Mouse (Mus musculus) forelimb bud, embryonic 11.5 days (tissue): ENCODE data around the gene Sh3glb1.
A peak's percentile ranks its signal among the peaks of the same experiment; 100 is the strongest.

Source experiments
- DNase-seq: peaks from one replicate; pipeline ENCODE4 v3.0.0-alpha.2; 2012; ENCODE audit warnings: low read depth, low spot score

The Sh3glb1 gene

DNA sequence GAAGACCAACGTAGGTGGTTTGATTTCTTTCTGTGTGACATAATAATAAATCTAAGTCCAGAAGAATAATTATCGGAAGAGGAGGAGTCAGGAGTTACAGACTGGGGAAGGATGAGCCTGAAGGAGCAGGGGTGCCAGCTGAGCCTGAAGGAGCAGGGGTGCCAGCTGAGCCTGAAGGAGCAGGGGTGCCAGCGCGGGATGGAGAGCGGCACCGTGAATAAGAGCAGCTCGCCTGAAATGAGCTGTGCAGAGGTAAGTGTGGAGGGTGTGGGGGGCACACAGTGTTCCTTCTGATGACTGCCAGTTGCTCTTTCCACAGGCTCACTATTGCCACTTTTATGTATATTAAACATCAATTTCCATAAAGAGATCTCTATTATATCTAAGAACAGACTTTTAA is 5.1 kb downstream of the Sh3glb1 start:
- DNase-seq, result no peak

DNA sequence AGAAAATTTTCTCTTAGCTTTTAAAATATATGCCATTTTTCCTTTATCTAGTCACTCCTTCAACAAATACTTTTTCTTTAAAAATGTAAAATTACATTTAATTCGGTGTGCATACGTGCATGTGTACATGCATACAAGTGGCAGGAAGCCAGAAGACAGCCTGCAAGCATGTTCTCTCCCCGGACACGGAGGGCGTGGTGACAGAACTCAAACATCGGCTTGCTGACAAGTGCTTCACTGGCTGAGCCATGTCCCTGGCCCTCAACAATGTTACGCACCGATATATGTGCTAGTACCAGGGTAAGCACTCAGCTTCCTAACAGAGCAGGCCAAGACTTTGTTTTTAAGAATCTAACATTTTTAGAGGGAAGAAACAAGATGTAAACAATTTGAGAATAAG is 5.5 kb downstream of the Sh3glb1 start:
- no peak for DNase-seq

DNA sequence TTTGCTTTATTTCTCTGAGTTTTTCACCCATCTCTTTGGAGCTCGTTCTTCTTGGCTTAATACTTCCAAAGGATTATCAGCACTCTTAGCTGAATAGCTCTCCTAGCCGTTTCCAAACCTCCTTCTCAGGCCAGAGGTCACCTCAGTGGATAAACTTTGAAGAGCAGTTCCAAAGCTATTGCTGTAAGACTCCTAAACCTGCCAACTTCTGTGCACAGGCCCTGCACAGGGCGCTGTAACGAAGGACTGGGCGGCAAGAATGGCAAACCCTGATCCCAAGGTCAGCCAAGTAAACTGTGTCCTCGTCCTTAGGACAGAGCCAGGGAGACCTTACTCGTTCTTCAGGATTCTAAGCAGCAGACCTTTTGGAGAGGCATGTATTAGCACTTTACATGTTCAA is 6.0 kb downstream of the Sh3glb1 start:
- DNase-seq, result no peak

DNA sequence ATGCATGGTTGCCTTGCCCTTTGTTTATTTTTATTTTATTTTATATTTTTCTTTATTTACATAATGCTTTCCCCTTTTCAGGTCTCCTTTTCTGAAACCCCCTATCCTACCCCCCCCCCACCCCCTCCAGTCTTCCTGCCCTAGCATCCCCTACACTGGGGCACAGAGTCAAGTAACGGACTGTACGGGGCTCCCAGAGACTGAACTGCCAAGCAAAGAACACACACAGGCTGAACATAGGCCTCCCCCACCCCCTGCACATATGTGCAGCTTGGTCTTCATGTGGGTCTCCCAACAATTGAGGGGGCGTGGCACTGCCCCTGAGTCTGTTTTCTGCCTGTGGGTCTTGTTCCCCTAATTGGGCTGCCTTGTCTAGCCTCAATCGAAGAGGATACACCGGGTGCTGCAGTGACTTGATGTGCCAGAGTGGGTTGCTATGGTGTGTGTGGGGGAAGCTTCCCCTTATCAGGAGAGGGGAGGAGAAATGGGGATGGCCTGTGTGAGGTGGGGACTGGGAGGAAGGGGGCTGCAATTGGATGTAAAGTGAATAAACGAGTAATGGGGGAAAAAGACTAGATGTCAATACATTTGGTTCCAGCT is 8.4 kb downstream of the Sh3glb1 start:
- DNase-seq, result no peak

DNA sequence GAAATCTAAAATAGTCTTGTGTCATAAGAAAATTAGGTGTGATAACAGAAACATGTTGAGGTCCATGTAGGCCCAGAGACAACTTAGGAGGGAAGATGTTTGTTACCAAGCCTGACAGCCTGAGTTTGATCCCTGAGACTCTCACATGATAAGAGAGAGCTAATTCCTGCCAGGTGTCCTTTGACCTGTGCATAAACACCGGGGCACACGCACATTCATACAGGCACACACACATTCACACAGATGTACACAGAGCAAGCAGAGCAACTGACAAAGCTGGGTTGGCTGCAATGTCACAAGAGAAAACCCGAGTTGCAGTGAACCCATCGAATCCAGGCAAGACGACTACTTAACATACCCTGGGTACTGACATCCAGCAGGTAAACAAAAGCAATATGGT is 11.5 kb downstream of the Sh3glb1 start:
- no peak for DNase-seq

DNA sequence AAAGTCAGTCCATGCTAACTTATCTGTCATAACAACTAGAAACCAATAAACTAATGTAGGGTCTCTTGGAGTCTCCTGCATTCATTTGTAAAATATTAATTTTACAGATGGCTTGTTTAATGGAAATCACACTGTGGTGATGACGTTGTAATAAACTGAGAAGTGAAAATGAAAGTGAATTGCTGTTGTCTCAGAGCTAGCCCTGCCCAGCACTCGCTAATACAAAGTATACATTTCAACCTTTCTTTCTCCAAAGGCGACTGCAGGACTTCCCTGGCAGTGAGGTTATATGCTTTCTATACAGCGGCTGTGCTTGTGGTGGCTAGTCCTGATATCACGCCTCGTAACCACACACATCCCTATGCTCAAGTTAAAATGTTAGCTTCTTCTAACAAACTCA is 16.2 kb downstream of the Sh3glb1 start:
- DNase-seq, result no peak

DNA sequence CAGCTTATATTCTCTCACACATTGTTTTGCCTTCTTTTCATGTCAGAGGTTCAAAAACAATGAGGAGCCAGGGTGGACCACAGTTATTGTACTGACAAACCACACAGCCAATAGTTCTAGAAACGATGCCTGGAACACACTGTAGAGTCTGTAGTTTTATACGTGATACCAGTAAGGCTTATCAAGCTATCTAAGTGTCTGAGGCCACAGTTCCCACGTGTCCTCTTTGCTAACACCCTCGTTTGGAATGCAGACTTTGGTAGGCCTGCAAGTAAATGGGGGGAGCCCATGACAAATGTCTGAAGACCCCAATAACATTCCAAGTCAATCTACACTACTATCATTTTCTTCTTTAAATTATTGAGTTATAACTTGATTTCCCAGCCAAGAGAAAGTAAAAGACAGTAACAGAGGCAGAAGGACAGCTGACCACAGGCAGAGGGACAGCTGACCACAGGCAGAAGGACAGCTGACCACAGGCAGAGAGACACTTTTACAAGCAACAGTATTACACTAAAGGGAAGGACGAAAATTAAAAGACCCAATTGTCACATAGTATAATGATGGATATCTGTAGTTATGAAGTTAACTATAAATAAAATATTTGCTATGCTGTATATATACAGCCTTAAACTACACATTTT is 21.2 kb downstream of the Sh3glb1 start:
- DNase-seq, result no peak

DNA sequence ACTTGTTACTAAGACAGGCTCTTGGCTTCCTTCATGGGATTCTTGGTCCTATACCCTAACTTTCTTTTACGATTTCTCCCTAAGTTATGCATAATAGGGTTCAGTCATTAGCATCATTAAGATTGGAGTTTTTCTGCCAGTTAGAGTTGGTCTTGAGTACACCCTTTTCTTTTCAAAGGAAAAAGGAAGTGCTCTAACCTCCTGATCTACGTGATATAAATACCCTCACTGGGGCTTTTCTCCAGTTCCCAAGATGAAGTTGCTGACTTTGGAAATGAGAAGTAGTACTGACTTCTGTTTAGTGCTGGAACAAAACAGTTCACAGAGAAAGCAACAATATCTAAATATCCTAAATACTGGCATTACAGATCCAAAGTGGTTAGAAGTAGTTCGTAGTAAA is 22.2 kb downstream of the Sh3glb1 start:
- no peak for DNase-seq

DNA sequence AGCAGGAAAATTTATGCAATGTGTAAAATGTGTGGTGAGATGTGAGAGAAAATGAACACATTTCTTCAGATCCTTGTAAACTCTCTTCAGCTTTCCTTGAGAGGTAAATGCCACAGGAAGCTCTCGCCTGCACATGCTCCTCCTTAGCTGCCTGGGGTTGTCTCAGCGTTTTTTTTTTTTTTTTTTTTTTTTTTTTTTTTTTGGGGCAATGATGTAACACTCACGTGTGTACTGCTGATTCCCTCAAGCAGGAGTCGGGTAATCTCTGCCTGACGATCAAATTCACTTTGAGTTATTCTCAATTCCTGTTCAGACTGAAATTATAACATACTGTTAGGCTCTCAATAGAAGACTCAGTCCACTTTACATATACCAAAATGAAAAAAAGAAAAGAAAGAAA is 23.0 kb downstream of the Sh3glb1 start:
- DNase-seq, result no peak

DNA sequence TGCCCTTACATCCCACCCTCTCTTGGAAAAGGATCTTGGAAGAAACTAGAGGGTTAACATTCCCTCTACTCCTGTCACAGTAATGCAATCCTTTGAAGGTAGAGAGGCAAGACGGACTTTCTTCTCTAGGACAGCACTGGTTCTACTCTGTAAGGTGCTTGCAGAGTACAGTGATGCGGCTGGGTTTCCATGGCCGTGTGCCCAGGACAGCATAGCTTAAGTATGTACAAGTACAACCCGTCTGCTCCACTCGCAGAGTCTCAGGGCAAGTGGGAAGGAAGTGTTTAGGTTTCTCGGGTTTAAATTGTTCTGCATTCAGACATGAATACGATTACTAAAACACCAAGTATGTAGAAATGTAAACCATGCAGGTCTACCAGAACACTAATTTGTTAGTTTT is 25.2 kb downstream of the Sh3glb1 start:
- DNase-seq, result no peak

DNA sequence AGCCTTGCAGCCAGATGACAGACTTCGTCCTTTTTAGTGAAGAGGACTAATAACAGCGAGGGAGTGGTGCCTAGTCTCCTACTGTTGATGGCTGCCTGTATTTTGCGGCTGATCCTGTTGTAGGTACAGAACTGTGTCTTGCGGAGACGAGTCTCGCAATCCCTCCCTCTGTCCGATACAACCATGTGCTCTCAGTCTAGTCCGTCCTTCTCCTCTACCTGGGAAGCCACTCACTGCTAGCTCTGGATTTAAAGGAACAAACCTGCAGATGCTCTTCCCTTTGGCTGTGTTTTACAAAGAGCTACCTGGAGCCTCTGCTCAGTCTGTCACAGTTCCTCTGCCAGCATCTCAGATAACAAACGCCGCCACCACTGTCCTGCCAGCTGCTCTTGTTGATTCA is 26.1 kb downstream of the Sh3glb1 start:
- DNase-seq, result no peak

DNA sequence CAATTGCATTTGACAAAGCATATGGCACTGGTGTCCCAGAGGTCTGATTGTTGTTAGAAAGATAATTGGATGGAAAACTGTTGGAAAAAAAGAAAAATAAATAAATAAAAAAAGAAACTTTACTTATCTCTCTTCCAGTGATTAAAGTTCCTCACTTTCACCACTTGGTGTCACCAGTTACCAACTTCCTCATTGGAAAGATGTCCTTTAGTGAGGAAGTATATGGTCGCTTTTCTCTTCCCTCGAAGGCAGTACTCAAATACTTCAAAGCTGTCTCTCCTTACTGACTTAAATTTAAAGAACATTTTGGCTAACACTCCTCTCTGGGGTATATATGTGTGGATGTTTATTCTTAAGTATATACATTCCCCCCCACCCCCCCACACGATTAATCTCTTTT is 28.1 kb downstream of the Sh3glb1 start:
- peak; percentile 28 for DNase-seq

DNA sequence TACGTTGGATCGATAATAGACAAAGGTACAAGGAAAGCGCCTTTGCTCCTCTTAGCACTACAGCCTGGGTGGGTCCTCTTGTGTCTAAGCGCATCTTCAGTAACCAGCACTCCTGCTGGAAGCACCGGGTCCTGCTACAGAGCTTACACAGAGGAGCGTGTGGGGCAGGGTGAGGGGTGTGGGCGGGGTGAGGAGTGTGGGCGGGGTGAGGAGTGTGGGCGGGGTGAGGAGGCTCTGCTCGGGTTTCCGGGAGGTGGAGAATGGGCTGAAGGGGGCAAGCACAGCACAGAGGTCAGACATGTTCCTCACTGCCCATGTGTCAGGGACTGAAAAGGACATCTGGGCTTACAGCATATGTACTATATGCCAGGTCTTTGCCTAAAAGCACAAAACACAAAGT is 30.9 kb downstream of the Sh3glb1 start:
- DNase-seq, result peak; percentile 41

DNA sequence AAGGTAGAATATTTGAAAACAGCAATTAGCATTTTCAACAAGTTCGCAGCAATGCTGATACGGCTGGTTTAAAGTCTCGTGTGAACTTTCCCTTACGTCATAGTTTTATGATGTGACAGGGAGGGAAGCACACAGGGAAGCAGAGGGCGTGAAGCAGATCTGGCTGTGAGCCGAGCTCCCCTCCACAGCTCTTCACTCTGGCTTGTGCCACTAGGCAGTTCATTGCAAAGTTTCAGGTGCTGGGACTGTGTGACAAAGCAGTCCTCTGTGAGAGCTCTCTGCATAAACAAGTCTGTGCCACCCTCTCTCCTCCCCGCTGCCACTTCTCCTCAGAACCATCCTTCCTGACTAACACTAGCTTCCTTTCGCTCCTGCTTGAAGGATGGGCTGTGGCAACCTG is 31.9 kb downstream of the Sh3glb1 start:
- DNase-seq, result no peak

DNA sequence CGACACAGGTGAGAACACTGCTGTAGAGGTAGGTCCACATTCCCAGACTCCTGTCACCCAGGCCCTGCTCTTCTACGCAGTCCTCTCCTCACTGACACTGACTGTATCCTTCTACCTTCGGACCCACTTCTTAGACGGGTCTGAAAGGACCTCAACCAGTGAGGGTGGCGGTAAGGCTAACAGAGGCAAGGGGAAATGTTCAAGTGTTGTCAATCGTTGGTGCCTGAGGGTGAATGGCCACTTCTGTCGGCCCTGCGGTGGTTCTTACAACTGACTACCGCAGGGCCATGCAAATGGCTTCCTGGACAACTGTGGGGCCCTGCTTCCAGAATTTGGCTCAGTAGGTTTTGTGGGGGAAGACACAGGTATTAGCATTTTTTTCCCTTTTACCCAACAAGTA is 32.5 kb downstream of the Sh3glb1 start:
- no peak for DNase-seq

DNA sequence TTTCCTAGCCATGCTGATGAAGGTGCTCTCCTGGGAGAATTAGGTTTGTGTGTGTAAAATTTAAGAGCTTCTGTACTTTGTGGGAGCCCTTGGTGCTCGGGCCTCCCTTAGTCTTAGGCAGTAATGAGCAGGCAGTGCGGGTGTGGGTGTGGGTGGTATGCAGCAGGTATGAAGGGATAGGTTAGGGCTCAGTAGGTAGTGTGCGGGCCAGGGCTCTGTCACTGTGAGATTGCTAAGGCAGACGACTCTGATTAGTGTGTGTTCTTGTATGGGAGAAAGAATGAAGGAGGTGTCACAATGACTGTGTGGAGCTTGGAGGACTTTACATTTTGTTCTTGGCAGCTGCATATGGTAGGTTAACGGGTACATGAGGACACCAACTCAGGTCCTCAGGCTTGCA is 34.0 kb downstream of the Sh3glb1 start:
- DNase-seq, result no peak

DNA sequence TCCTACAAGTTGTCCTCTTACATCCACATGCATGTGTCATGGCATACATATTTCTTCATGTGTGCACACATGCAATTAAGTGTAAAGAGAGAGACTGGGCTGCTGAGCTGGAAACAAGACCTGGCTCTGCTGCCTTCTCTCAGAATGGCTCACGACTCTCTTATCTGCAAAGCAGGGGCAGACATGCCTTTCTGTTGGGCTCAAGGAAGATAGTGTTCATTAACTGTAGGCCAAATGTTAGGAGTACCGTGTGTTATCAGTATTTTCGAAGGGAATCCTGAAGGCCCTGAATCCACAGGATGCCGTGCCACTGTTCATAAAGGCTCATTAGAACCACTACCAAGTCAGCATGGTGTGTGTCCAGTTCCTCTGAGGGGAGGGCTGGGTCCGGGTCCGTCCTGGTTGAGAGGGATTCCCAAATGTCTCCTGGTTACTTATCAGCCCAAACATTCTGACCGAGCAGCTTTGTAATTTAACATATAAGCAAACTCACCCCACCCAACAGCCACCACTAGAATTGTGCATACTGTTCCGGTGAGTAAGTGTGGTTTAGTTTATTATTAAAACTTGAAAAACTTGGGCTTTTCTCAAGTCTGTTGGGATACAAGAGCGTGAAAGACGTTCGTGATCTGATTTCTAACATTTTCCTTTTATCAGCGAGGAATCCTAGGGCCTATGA is 36.9 kb downstream of the Sh3glb1 start:
- DNase-seq, result no peak

DNA sequence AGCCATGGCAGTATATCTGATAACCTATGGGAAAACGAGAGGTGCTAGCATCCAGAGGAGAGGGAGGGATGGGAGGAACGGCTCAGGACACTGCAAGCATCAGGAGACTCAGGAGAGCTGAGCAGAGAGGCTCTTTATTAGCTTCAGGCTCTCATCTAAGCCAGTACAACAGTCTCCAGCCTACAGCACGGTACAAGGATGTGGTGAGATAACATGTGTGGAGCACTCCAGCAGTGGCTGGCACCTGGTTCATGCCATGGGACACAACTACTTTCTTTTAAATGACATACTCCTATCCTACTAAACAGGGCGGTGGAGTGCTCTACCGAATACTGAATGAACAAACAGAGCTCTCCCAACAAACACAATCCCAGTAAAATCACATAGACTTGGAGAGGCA is 38.6 kb downstream of the Sh3glb1 start:
- no peak for DNase-seq

DNA sequence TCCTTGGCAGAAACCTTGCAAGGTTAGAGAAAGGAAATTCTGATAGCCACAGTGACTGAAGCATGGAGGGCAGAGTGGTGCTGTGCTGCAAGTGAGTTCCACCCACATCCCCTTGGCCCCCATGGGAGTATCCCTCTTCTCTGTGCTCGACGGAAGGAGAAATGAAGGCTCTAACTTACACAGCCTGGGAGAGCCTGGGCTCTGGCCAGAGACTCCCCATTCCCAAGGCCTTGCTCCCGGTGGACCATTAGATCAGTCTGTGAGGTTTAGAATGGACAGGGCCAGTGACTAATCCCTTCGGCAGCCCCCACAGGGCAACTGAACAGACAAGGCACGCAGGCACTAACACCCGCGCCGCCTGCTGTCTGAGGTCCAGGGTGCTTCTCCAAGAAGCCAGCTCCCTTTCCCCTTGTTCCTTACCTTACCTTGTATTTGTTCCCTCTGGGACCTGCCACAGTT is 40.4 kb downstream of the Sh3glb1 start:
- DNase-seq, result no peak

DNA sequence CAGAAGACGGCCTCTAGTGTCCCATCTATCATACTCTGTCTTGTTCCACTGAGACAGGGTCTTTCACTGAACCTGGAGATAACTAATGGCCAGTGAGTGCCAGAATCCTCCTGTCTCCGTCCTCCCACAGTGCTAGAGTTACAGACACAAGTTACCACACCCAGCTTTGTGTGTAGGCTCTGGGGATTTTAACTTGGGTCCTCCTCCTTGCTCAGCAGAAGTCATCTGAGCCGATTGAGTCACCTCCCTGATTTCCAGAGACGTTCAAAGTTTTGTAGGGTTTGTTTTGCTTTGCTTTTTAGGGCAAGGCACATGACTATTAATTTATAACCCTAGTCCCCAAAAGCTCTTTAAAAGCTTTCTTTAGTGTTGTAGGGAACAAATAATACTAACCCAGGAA is 41.0 kb downstream of the Sh3glb1 start:
- no peak for DNase-seq

DNA sequence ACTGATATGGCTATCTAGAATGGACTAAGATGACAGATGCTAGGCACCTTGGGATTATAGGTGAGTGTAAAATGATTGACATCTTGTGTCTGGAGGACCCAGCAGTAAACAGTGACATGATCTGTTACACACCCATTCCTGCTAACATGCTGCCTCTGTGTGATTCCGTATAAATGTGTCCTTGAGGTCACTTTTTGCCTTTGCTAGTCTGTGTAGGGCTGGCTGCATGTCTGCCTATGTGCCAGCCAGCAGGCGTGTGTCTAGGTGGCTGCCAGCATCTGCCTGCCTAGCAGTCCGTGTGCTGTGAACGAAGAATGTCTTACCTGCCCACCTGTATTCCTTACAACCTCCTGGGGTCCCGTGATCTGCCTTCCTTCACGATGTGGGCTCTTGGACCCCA is 42.4 kb downstream of the Sh3glb1 start:
- no peak for DNase-seq

DNA sequence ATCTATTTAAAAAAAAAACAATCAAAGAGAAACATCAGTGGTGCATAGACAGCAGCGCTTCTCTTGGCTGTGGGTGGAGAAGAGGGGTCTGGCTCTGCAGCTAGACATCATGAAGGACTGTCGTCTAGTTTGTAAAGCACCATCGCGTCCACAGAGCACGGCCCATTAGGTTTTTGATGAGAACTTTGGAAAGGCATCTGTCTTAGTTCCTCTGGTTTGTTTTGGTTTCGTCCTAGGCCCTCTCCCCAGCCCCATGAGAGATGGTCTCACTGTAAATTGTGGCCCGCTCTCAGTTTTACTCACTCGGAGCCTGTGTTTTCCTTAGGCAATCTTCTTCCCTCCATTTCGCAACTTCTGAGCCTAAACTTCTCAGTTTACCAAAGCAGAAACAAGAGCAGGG is 43.9 kb downstream of the Sh3glb1 start:
- no peak for DNase-seq

DNA sequence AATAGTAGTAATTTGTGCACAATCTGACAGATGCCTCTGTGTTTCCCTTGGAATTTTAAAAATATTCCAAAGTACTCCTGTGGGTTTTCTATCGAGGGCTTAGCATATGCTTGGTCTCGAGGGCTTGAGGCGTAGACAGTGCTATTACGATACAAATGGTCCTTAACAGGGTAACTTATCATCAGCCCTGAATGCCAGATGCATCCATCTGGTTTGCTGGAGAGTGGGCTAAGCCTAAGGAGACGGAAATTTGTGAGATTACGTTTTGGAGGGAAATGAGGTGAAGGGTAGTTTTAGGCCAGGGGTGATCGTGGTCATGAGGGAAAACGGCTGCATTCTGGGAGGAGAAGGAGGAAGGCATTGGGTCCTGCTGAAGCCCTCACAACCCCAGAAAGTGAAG is 48.1 kb downstream of the Sh3glb1 start:
- DNase-seq, result no peak
